ENCODE assay signal across 11 mouse cellular contexts in the genomic region with DNA sequence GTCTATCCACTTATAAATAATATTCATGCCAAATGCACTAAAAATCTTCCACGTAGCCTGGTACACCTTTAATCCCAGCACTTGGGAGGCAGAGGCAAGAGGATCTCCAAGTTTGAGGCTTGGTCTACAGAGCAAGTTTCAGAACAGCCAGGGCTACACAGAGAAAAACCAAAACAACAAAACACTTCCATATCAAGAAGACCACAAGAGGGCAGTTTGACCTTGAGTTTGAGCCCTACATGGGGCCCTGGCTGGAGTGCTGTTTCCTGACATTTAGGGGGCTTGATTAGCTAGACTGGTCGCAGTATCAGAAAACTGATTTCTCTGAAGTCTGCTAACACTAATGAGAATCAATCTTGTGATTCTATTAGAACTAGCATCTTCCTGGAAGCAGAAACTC. TPM values are rescaled to one million over a fixed set of nuclear protein-coding genes. Genes with fewer than 3 reads are reported as not detected.
DNase-seq lines count a peak whose midpoint lies in the region; ATAC-seq lines count a peak whose summit lies in the region.
"Had no signal": no experiment of that assay in that cellular context is flagged by ENCODE, and none has a peak within 500 bp of the region (broad histone marks: within the 10 kb centered on the region; RNA-seq: fewer than 3 reads in every experiment).

No protein-coding gene starts in this region.

- no peak overlapping the region for H3K4me2 ChIP-seq in hindbrain, embryonic 13.5 days
- H3K4me2 ChIP-seq in midbrain, embryonic 14.5 days (ENCODE audit: low read length) = no peak overlapping the region
- H3K4me2 ChIP-seq in midbrain, embryonic 11.5 days = no peak overlapping the region
- H3K4me2 ChIP-seq: embryonic facial prominence, embryonic 13.5 days; limb, embryonic 12.5 days had no signal

- no peak overlapping the region for H3K27ac ChIP-seq in hindbrain, embryonic 10.5 days
- no peak overlapping the region for H3K27ac ChIP-seq in hindbrain, embryonic 13.5 days
- H3K27ac ChIP-seq in midbrain, embryonic 14.5 days (replicated peaks; ENCODE audit: low read depth, low read length) = no peak overlapping the region
- no peak overlapping the region for H3K27ac ChIP-seq in midbrain, embryonic 11.5 days (ENCODE audit: low read depth, low read length)
- H3K27ac ChIP-seq: embryonic facial prominence, embryonic 13.5 days; limb, embryonic 12.5 days had no signal

- H3K36me3 ChIP-seq in hindbrain, embryonic 10.5 days = no peaks in the 10 kb centered on the region
- no peaks in the 10 kb centered on the region for H3K36me3 ChIP-seq in hindbrain, embryonic 13.5 days
- H3K36me3 ChIP-seq in midbrain, embryonic 14.5 days (ENCODE audit: control insufficient read depth, insufficient read depth, low read length) = no peaks in the 10 kb centered on the region
- no peaks in the 10 kb centered on the region for H3K36me3 ChIP-seq in midbrain, embryonic 11.5 days (ENCODE audit: control insufficient read depth, insufficient read depth, low read length)
- H3K36me3 ChIP-seq: embryonic facial prominence, embryonic 13.5 days; limb, embryonic 12.5 days had no signal

- H3K27me3 ChIP-seq in hindbrain, embryonic 10.5 days (ENCODE audit: insufficient read depth, poor library complexity, severe bottlenecking) = no peaks in the 10 kb centered on the region
- H3K27me3 ChIP-seq in hindbrain, embryonic 13.5 days = no peaks in the 10 kb centered on the region
- no peaks in the 10 kb centered on the region for H3K27me3 ChIP-seq in midbrain, embryonic 14.5 days (ENCODE audit: control insufficient read depth, insufficient read depth, low read length)
- no peaks in the 10 kb centered on the region for H3K27me3 ChIP-seq in midbrain, embryonic 11.5 days (ENCODE audit: control insufficient read depth, insufficient read depth, low read length)
- H3K27me3 ChIP-seq: embryonic facial prominence, embryonic 13.5 days; limb, embryonic 12.5 days had no signal

- no peak overlapping the region for H3K4me3 ChIP-seq in hindbrain, embryonic 10.5 days
- H3K4me3 ChIP-seq in hindbrain, embryonic 13.5 days = no peak overlapping the region
- H3K4me3 ChIP-seq in midbrain, embryonic 14.5 days (replicated peaks; ENCODE audit: low read depth, low read length) = no peak overlapping the region
- no peak overlapping the region for H3K4me3 ChIP-seq in midbrain, embryonic 11.5 days (ENCODE audit: low read depth, low read length)
- H3K4me3 ChIP-seq: embryonic facial prominence, embryonic 13.5 days; limb, embryonic 12.5 days; myocyte had no signal

- DNase-seq in hindbrain, embryonic 10.5 days (ENCODE audit: low spot score) = peak; percentile 9
- peak; percentile 56 for DNase-seq in midbrain, embryonic 14.5 days
- no peak for DNase-seq in midbrain, embryonic 11.5 days (ENCODE audit: low spot score, missing footprints)
- peak; percentile 58 for DNase-seq in embryo, embryonic 10.5 days (ENCODE audit: low spot score)
- no peak for DNase-seq in cerebellum, adult 11 months

- H3K4me1 ChIP-seq in hindbrain, embryonic 10.5 days (replicated peaks) = no peaks in the 10 kb centered on the region
- H3K4me1 ChIP-seq in hindbrain, embryonic 13.5 days (replicated peaks) = no peaks in the 10 kb centered on the region
- H3K4me1 ChIP-seq in midbrain, embryonic 14.5 days (ENCODE audit: control insufficient read depth, insufficient read depth, low read length) = no peaks in the 10 kb centered on the region
- H3K4me1 ChIP-seq in midbrain, embryonic 11.5 days (ENCODE audit: control insufficient read depth, insufficient read depth, low read length) = no peaks in the 10 kb centered on the region
- H3K4me1 ChIP-seq: embryonic facial prominence, embryonic 13.5 days; limb, embryonic 12.5 days had no signal

- H3K9ac ChIP-seq in hindbrain, embryonic 13.5 days = no peak overlapping the region
- no peak overlapping the region for H3K9ac ChIP-seq in midbrain, embryonic 14.5 days (replicated peaks; ENCODE audit: low read length)
- H3K9ac ChIP-seq in midbrain, embryonic 11.5 days (ENCODE audit: low read length) = no peak overlapping the region
- H3K9ac ChIP-seq: embryonic facial prominence, embryonic 13.5 days; limb, embryonic 12.5 days had no signal

- WGBS in hindbrain, embryonic 10.5 days = 74% methylated on average over 2 of the region's 2 CpGs
- WGBS in hindbrain, embryonic 13.5 days = 75% methylated on average over 2 of the region's 2 CpGs
- WGBS in midbrain, embryonic 14.5 days = 72% methylated on average over 2 of the region's 2 CpGs
- WGBS in midbrain, embryonic 11.5 days = 71% methylated on average over 2 of the region's 2 CpGs

- no peaks in the 10 kb centered on the region for H3K9me3 ChIP-seq in hindbrain, embryonic 10.5 days
- H3K9me3 ChIP-seq in hindbrain, embryonic 13.5 days = no peaks in the 10 kb centered on the region
- H3K9me3 ChIP-seq in midbrain, embryonic 14.5 days (ENCODE audit: control insufficient read depth, low read length) = no peaks in the 10 kb centered on the region
- H3K9me3 ChIP-seq in midbrain, embryonic 11.5 days (ENCODE audit: control insufficient read depth, low read length) = no peaks in the 10 kb centered on the region
- H3K9me3 ChIP-seq: embryonic facial prominence, embryonic 13.5 days; limb, embryonic 12.5 days had no signal

- ATAC-seq in hindbrain, embryonic 13.5 days (ENCODE audit: low FRiP score) = no peak
- ATAC-seq in midbrain, embryonic 14.5 days (ENCODE audit: low FRiP score, low TSS enrichment) = no peak
- ATAC-seq in midbrain, embryonic 11.5 days (ENCODE audit: low FRiP score) = no peak
- peak; percentile 54; the same call in 1 of the 2 replicates for ATAC-seq in megakaryocyte progenitor cell, adult 5-6 weeks (replicated peaks; ENCODE audit: poor library complexity)
- no peak for ATAC-seq in activated CD4-positive, CD25-positive, alpha-beta regulatory T cell, adult 4 months

RNA-seq across cellular contexts. Expression of a gene that starts 18.0 kb away (rescaled TPM):
- 23.0 and 25.7 TPM in 2 replicates for polyA plus RNA-seq in hindbrain, embryonic 10.5 days (2016; fragmentation: Nextera tagmentation; extraction: Ambion mirVana)
- polyA plus RNA-seq in hindbrain, embryonic 13.5 days (2015; fragmentation: Nextera tagmentation; extraction: Ambion mirVana) = 29.8 and 30.1 TPM in 2 replicates
- 23.9 and 31.6 TPM in 2 replicates for polyA plus RNA-seq in midbrain, embryonic 14.5 days (2014; fragmentation: Nextera tagmentation; extraction: Ambion mirVana)
- 26.2 and 28.9 TPM in 2 replicates for polyA plus RNA-seq in midbrain, embryonic 11.5 days (2014; fragmentation: Nextera tagmentation; extraction: Ambion mirVana)
- total RNA-seq in megakaryocyte progenitor cell, adult 5-6 weeks (2015) = 78.9 and 81.3 TPM in 2 replicates
- 92.5 and 99.5 TPM in 2 replicates for total RNA-seq in megakaryocyte progenitor cell, adult 5-6 weeks (2017)
- 1 to 10 TPM; 2.5 to 4.7 TPM for polyA plus RNA-seq in activated CD4-positive, CD25-positive, alpha-beta regulatory T cell, adult 4 months (2017; shearing (Covaris generic))

RNA-seq across cellular contexts. Expression of a gene that starts 18.2 kb away (rescaled TPM):
- 132 and 133 TPM in 2 replicates for polyA plus RNA-seq in hindbrain, embryonic 10.5 days (2016; fragmentation: Nextera tagmentation; extraction: Ambion mirVana)
- 113 and 119 TPM in 2 replicates for polyA plus RNA-seq in hindbrain, embryonic 13.5 days (2015; fragmentation: Nextera tagmentation; extraction: Ambion mirVana)
- 103 and 105 TPM in 2 replicates for polyA plus RNA-seq in midbrain, embryonic 14.5 days (2014; fragmentation: Nextera tagmentation; extraction: Ambion mirVana)
- 125 and 135 TPM in 2 replicates for polyA plus RNA-seq in midbrain, embryonic 11.5 days (2014; fragmentation: Nextera tagmentation; extraction: Ambion mirVana)
- total RNA-seq in megakaryocyte progenitor cell, adult 5-6 weeks (2015) = 222 and 260 TPM in 2 replicates
- total RNA-seq in megakaryocyte progenitor cell, adult 5-6 weeks (2017) = 190 and 247 TPM in 2 replicates
- polyA plus RNA-seq in activated CD4-positive, CD25-positive, alpha-beta regulatory T cell, adult 4 months (2017; shearing (Covaris generic)) = 10 to 100 TPM; 66.6 to 70.2 TPM

Comparison
In these comparisons a context has a peak if more than half of its experiments do, and no peak if none do; other contexts are left out.
1. DNase-seq: peak in hindbrain, embryonic 10.5 days (single experiment), midbrain, embryonic 14.5 days (single experiment) and embryo, embryonic 10.5 days (single experiment); none in midbrain, embryonic 11.5 days (single experiment) and cerebellum, adult 11 months (single experiment).